Mouse (Mus musculus): ENCODE results near the gene Esp23.
"Not testable (repeated sequence)": the region's sequence is repeated elsewhere in the genome, so short reads cannot be mapped to it uniquely, and the experiment has no call there.

Esp23 gene

GRCm38 (mm10) chr17:39076937-39077336 lies at the start of gene Esp23:
TSS of gene Esp23 (minus strand) at chr17:39077037.
- no peak for DNase-seq (ENCODE audit: low spot score)

GRCm38 (mm10) chr17:39107126-39107525 lies 30.3 kb upstream of the Esp23 start:
- not testable (repeated sequence) for DNase-seq (ENCODE audit: low spot score)

- no peak for DNase-seq (ENCODE audit: low spot score)
Measured at GRCm38 (mm10) chr17:39095034-39095433, 18.2 kb upstream of the Esp23 start, which contains the start of gene Esp22. TSS of gene Esp22 (plus strand) at chr17:39095334.

GRCm38 (mm10) chr17:39063641-39064040 lies 13.2 kb downstream of the Esp23 start:
- DNase-seq (ENCODE audit: low spot score), result no peak

GRCm38 (mm10) chr17:39043241-39043640 lies 33.6 kb downstream of the Esp23 start, which contains the start of gene Gm21903:
TSS of gene Gm21903 (minus strand) at chr17:39043341.
- DNase-seq (ENCODE audit: low spot score), result no peak

- not testable (repeated sequence) for DNase-seq (ENCODE audit: low spot score)
Measured at GRCm38 (mm10) chr17:39036395-39036794, 40.4 kb downstream of the Esp23 start, which contains the start of gene Esp24. TSS of gene Esp24 (plus strand) at chr17:39036695.
